Mouse (Mus musculus) ES-Bruce4 (cell line): ENCODE results near the gene Cnpy3.
"Not testable (repeated sequence)": the region's sequence is repeated elsewhere in the genome, so short reads cannot be mapped to it uniquely, and the experiment has no call there.

Experiments
- CTCF ChIP-seq: IDR thresholded peaks from one replicate; pipeline ENCODE4 v1.8.1; 2011; ENCODE audit warnings: low read depth, low read length
- POLR2A ChIP-seq: IDR thresholded peaks from one replicate; pipeline ENCODE4 v1.8.1; 2011; ENCODE audit warnings: low read length; ENCODE audit not compliant: insufficient read depth

DNA sequence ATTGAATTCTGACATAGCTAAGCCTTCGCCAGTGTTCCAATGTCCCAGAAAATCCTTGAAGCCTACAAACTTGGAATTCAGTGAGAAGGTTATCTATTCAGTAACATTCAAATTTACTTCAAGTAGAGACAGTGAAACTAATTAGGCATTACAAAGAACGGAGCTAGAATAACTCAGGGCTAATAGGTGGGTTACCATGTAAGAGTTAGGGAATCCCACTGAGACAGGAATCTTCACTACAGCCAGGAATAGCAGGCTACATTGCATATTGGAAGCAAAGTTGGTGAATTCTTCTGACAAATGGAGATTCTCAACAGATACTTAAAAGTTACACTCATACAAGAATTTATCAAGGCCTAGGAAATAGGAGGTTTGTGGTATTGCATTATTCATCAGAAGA is 36.0 kb upstream of the Cnpy3 start:
- TF ChIP-seq CTCF, POLR2A: not testable (repeated sequence)
